Mouse (Mus musculus) A20 (cell line): ENCODE results near the gene Sdk2.

Experiments
- DNase-seq: peaks from one replicate; pipeline ENCODE4 v3.0.0-alpha.2; 2011; ENCODE audit warnings: low read depth, low spot score

Gene Sdk2

GRCm38 (mm10) chr11:113791357-113792215 is 275.3 kb downstream of the Sdk2 start:
- no peak for DNase-seq

- no peak for DNase-seq
Observed at GRCm38 (mm10) chr11:113789101-113789500, 277.7 kb downstream of the Sdk2 start.

- no peak for DNase-seq
Observed at GRCm38 (mm10) chr11:113788183-113788789, 278.6 kb downstream of the Sdk2 start.

GRCm38 (mm10) chr11:113787432-113788182 is 279.2 kb downstream of the Sdk2 start:
- no peak for DNase-seq

- DNase-seq: no peak
Observed at GRCm38 (mm10) chr11:113787009-113787408, 279.8 kb downstream of the Sdk2 start.

- no peak for DNase-seq
Observed at GRCm38 (mm10) chr11:113786395-113786794, 280.5 kb downstream of the Sdk2 start.

GRCm38 (mm10) chr11:113785406-113786171 is 281.3 kb downstream of the Sdk2 start:
- no peak for DNase-seq

GRCm38 (mm10) chr11:113784656-113785396 is 282.0 kb downstream of the Sdk2 start:
- no peak for DNase-seq

GRCm38 (mm10) chr11:113782496-113782895 is 284.4 kb downstream of the Sdk2 start:
- no peak for DNase-seq

- no peak for DNase-seq
Observed at GRCm38 (mm10) chr11:113782006-113782405, 284.8 kb downstream of the Sdk2 start.

- no peak for DNase-seq
Observed at GRCm38 (mm10) chr11:113779680-113780041, 287.2 kb downstream of the Sdk2 start.

GRCm38 (mm10) chr11:113778733-113779679 is 287.8 kb downstream of the Sdk2 start:
- no peak for DNase-seq

- no peak for DNase-seq
Observed at GRCm38 (mm10) chr11:113777878-113778464, 288.9 kb downstream of the Sdk2 start.

GRCm38 (mm10) chr11:113776851-113777511 is 289.9 kb downstream of the Sdk2 start:
- DNase-seq: no peak

GRCm38 (mm10) chr11:113774773-113775172 is 292.1 kb downstream of the Sdk2 start:
- no peak for DNase-seq

GRCm38 (mm10) chr11:113773191-113773590 is 293.7 kb downstream of the Sdk2 start:
- DNase-seq: no peak

GRCm38 (mm10) chr11:113771187-113771586 is 295.7 kb downstream of the Sdk2 start:
- DNase-seq: no peak

- DNase-seq: no peak
Observed at GRCm38 (mm10) chr11:113768356-113768755, 298.5 kb downstream of the Sdk2 start.

- DNase-seq: no peak
Observed at GRCm38 (mm10) chr11:113767285-113767684, 299.6 kb downstream of the Sdk2 start.
